Mouse (Mus musculus) sigmoid colon, adult 10 weeks (tissue): Measurements from ENCODE around the gene Paip2b. TPM values are rescaled to one million over a fixed set of nuclear protein-coding genes. Genes with fewer than 3 reads are reported as not detected.

ENCODE experiments used
- polyA plus RNA-seq: library from polyadenylated mRNA; stranded (reverse); fragments of 350-450 nt; fragmentation: Illumina TruSeq; extraction: RNeasy Lipid Tissue Mini Kit (QIAGEN cat#74804); gene quantifications from one replicate; pipeline ENCODE4 v1.2.3, GENCODE M21; 2014; ENCODE audit warnings: low read depth, low replicate concordance

The Paip2b gene
- 31.4 TPM for polyA plus RNA-seq

GRCm38 (mm10) chr6:83831606-83832123 lies at the start of gene Paip2b:
Gene Paip2b (minus strand): TSS chr6:83831741.

GRCm38 (mm10) chr6:83866954-83867597 lies 35.5 kb upstream of the Paip2b start, which contains the start of gene Zfp638:
Gene Zfp638 (plus strand): TSS chr6:83867109.

GRCm38 (mm10) chr6:83794760-83795296 lies 36.7 kb downstream of the Paip2b start, which contains the start of gene Nagk:
Gene Nagk (plus strand): TSS chr6:83794982.

GRCm38 (mm10) chr6:83775638-83776293 lies 55.8 kb downstream of the Paip2b start, which contains the start of gene Tex261:
Gene Tex261 (minus strand): TSS chr6:83775813.

GRCm38 (mm10) chr6:83762344-83762743 lies 69.2 kb downstream of the Paip2b start, which contains the start of gene Ankrd53:
Gene Ankrd53 (plus strand): TSS chr6:83762644.

Other genes with a start within 250 kb of the Paip2b start
- not detected for gene Clec4f, start 175.6 kb downstream of the Paip2b start, polyA plus RNA-seq
- 0.57 TPM for gene Cd207, start 153.9 kb downstream of the Paip2b start, polyA plus RNA-seq
- gene Vax2, start 120.5 kb downstream of the Paip2b start, polyA plus RNA-seq = not detected
- gene Atp6v1b1, start 88.8 kb downstream of the Paip2b start, polyA plus RNA-seq = not detected
- gene Ankrd53, start 69.1 kb downstream of the Paip2b start, polyA plus RNA-seq = not detected
- gene Tex261, start 55.9 kb downstream of the Paip2b start, polyA plus RNA-seq = 26.3 TPM
- gene Nagk, start 36.8 kb downstream of the Paip2b start, polyA plus RNA-seq = 17.1 TPM
- gene Zfp638, start 35.4 kb upstream of the Paip2b start, polyA plus RNA-seq = 207 TPM
- 0.47 TPM for gene Dysf, start 176.8 kb upstream of the Paip2b start, polyA plus RNA-seq